Comparison of ENCODE assay signal across 8 mouse cellular contexts in the genomic region with DNA sequence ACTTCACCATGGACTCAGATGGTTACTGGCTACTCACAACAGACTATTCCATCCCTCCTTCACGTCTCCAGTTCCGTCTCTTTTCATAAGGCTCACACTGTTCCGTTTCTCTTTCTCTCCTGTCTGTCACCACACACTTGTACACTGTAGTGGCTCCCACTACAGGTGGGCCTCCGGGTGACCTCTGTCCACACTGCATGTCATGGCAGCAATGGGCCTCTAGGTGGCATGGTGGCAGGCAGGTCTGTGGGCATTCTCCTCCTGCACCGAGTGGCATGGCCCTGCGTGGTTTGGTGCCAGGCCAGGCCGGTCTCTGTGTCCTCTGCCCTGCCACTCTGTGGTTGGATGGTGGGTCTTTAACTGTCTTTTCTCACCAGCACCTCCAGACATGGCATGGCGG. TPM values are rescaled to one million over a fixed set of nuclear protein-coding genes. Genes with fewer than 3 reads are reported as not detected.
DNase-seq lines count a peak whose midpoint lies in the region; ATAC-seq and TF ChIP-seq lines count a peak whose summit lies in the region.

No protein-coding gene starts in this region.

- ATAC-seq in forebrain, postnatal 0 days: 0 out of 2 replicates have a peak, but pooled peaks have one; percentile 42
- ATAC-seq in forebrain, embryonic 15.5 days (replicated peaks): no peak
- peak; percentile 94 for ATAC-seq in common myeloid progenitor, adult 5-6 weeks (replicated peaks; ENCODE audit: low read depth, poor library complexity, severe bottlenecking)

- peak; percentile 69 for TF ChIP-seq CTCF in forebrain, postnatal 0 days (IDR thresholded peaks at IDR 0.05; ENCODE audit: low read depth)
- peak; percentile 34; the same call in 1 of the 2 replicates for TF ChIP-seq CTCF in olfactory bulb, adult 2 months (IDR thresholded peaks at IDR 0.05; ENCODE audit: insufficient read depth, low read depth, low read length)

- H3K9ac ChIP-seq in forebrain, postnatal 0 days: no peak overlapping the region
- no peak overlapping the region for H3K9ac ChIP-seq in forebrain, embryonic 15.5 days (replicated peaks)

- H3K4me2 ChIP-seq in forebrain, postnatal 0 days (ENCODE audit: low read depth): no peak overlapping the region
- no peak overlapping the region for H3K4me2 ChIP-seq in forebrain, embryonic 15.5 days (replicated peaks)

- 0 out of 2 replicates have a peak, but pooled peaks cover 3% of the 10 kb centered on the region for H3K4me1 ChIP-seq in forebrain, postnatal 0 days (ENCODE audit: insufficient read depth)
- H3K4me1 ChIP-seq in forebrain, embryonic 15.5 days: peaks cover 2% of the 10 kb centered on the region; the same call in 1 of the 2 replicates
- peaks cover 5% of the 10 kb centered on the region; the same call in 1 of the 2 replicates for H3K4me1 ChIP-seq in olfactory bulb, adult 2 months (ENCODE audit: control insufficient read depth, insufficient read depth, low read length)

- H3K27ac ChIP-seq in forebrain, postnatal 0 days (ENCODE audit: low read depth, low read length): no peak overlapping the region
- no peak overlapping the region for H3K27ac ChIP-seq in forebrain, embryonic 15.5 days (replicated peaks)
- H3K27ac ChIP-seq in olfactory bulb, adult 2 months (ENCODE audit: insufficient read depth, low read depth, low read length): no peak overlapping the region

- H3K27me3 ChIP-seq in forebrain, postnatal 0 days (ENCODE audit: insufficient read depth, low read length): no peaks in the 10 kb centered on the region
- no peaks in the 10 kb centered on the region for H3K27me3 ChIP-seq in forebrain, embryonic 15.5 days

- 77% methylated on average over 8 of the region's 8 CpGs for WGBS in forebrain, postnatal 0 days
- WGBS in forebrain, embryonic 15.5 days: 83% methylated on average over 8 of the region's 8 CpGs
- 73% methylated on average over 8 of the region's 8 CpGs for WGBS in olfactory bulb, adult 2 months

- no peaks in the 10 kb centered on the region for H3K36me3 ChIP-seq in forebrain, postnatal 0 days (ENCODE audit: insufficient read depth)
- peaks cover 4% of the 10 kb centered on the region; the same call in 1 of the 2 replicates for H3K36me3 ChIP-seq in forebrain, embryonic 15.5 days

- no peak for TF ChIP-seq POLR2A in olfactory bulb, adult 2 months (IDR thresholded peaks at IDR 0.05; ENCODE audit: insufficient read depth, low read depth, low read length)

- no peaks in the 10 kb centered on the region for H3K9me3 ChIP-seq in forebrain, postnatal 0 days (ENCODE audit: low read length)
- H3K9me3 ChIP-seq in forebrain, embryonic 15.5 days: no peaks in the 10 kb centered on the region

- no peak overlapping the region for H3K4me3 ChIP-seq in forebrain, postnatal 0 days (ENCODE audit: low read depth, low read length)
- no peak overlapping the region for H3K4me3 ChIP-seq in forebrain, embryonic 15.5 days
- no peak overlapping the region for H3K4me3 ChIP-seq in olfactory bulb, adult 2 months (ENCODE audit: insufficient read depth, low read depth, low read length)

- DNase-seq in forebrain, postnatal 0 days: no peak
- DNase-seq in urinary bladder, adult 2 months (ENCODE audit: low spot score): peak; percentile 29
- DNase-seq in urinary bladder, postnatal 10 days (ENCODE audit: low spot score): no peak
- peak; percentile 61 to 86 for DNase-seq in kidney, postnatal 36 days
- no peak for DNase-seq in frontal cortex, postnatal 14 days (ENCODE audit: low spot score in 2 of 2)

RNA-seq across cellular contexts. Expression of a gene that starts 30.1 kb away (rescaled TPM):
- total RNA-seq in forebrain, postnatal 0 days (2014; rRNA removed): 26.1 and 27.7 TPM in 2 replicates
- polyA plus RNA-seq in forebrain, postnatal 0 days (2015; fragmentation: Nextera tagmentation; extraction: Ambion mirVana): 17.2 and 21.5 TPM in 2 replicates
- 16.3 and 17.5 TPM in 2 replicates for polyA plus RNA-seq in forebrain, embryonic 15.5 days (2015; fragmentation: Nextera tagmentation; extraction: Ambion mirVana)
- 14.1 and 16.6 TPM in 2 replicates for polyA plus RNA-seq in urinary bladder, adult 2 months (2012; rRNA removed)
- total RNA-seq in common myeloid progenitor, adult 5-6 weeks (2017): 20.1 and 20.6 TPM in 2 replicates
- polyA plus RNA-seq in olfactory bulb, adult 2 months (2012; ENCODE audit: insufficient read depth, insufficient read length, low replicate concordance, missing spikeins): not detected in 2 replicates

Comparison
In these comparisons a context has a peak if more than half of its experiments do, and no peak if none do; other contexts are left out.
1. DNase-seq: peak in urinary bladder, adult 2 months (single experiment) and kidney, postnatal 36 days (2 of 2); none in forebrain, postnatal 0 days (single experiment), urinary bladder, postnatal 10 days (single experiment) and frontal cortex, postnatal 14 days (0 of 2).